Mouse (Mus musculus) bone marrow, adult 2 months (tissue): ENCODE results near the gene Egfr. TPM values are rescaled to one million over a fixed set of nuclear protein-coding genes. Genes with fewer than 3 reads are reported as not detected.

Experiments
- H3K27ac ChIP-seq: fragments of 200-500 bp; 2 replicates; pipeline ENCODE4 v1.5.1; 2012; ENCODE audit warnings: low read depth, mild to moderate bottlenecking, control low read depth, inconsistent platforms, low read length; ENCODE audit not compliant: control insufficient read depth, poor library complexity, insufficient read depth
- H3K4me1 ChIP-seq: fragments of 200-500 bp; 2 replicates; pipeline ENCODE4 v1.6.1; 2011; ENCODE audit warnings: low read length; ENCODE audit not compliant: control insufficient read depth, insufficient read depth
- H3K4me3 ChIP-seq: fragments of 200-500 bp; replicated peaks from 2 replicates; pipeline ENCODE3; 2011; ENCODE audit warnings: mild to moderate bottlenecking, low read depth, low read length, control low read depth; ENCODE audit not compliant: control insufficient read depth
- CTCF ChIP-seq: fragments of 200-500 bp; IDR thresholded peaks from 2 replicates; pipeline ENCODE4 v1.5.1; 2011; ENCODE audit warnings: low read length, control low read depth; ENCODE audit not compliant: control insufficient read depth, insufficient read depth
- POLR2A ChIP-seq: fragments of 200-500 bp; IDR thresholded peaks from 2 replicates; pipeline ENCODE4 v1.6.1; 2011; ENCODE audit warnings: low read depth, mild to moderate bottlenecking, control low read depth, low read length, borderline replicate concordance; ENCODE audit not compliant: control insufficient read depth
- WGBS: fragments of 180-500 bp; shearing (Covaris S2); methylation state at CpG from one replicate; pipeline ENCODE4 v1.1.7; 2018; 5-methylcytosine and 5-hydroxymethylcytosine counted together
- polyA plus RNA-seq: library from polyadenylated mRNA; stranded (reverse); fragments of >200 nt; gene quantifications from 2 replicates; pipeline ENCODE4 v1.2.4, GENCODE M21; 2011; ENCODE audit warnings: low replicate concordance; ENCODE audit not compliant: missing spikeins, insufficient read depth, insufficient read length

The Egfr gene
- polyA plus RNA-seq, 1 experiment = 1.6 TPM

DNA sequence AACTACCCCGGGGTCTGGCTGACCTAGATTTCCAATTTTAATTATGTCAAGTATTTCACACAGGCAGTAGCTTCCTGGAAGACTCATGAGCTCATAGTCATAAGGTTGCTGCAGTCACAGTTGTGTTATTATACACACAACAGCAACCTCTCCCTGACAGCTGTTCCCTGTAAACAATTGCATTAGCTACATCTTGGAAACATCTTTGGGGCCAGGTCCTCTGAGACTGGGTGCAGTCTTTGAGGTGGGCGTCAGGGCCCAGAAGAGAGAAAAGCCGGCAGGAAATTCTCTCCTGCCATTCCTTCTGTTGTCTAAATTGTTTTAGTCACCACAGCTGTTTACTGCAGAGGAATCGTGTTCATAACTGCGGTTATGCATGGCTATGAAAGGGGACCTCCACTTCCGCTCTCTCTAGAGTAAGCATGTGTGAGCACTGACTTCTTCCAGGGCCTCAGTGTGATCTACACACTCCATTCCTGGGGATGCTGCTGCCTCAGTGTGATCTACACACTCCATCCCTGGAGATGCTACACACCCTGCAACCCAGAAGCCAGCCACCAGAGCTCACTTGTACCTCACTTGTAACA, 69.8 kb downstream of the Egfr start:
- TF ChIP-seq POLR2A (no peak), CTCF (no peak)
- WGBS = 73% methylated on average over 6 of the region's 6 CpGs
- Histone ChIP-seq H3K4me3 (no peak overlapping the region), H3K4me1 (no peaks in the 10 kb centered on the region), H3K27ac (no peak overlapping the region)

DNA sequence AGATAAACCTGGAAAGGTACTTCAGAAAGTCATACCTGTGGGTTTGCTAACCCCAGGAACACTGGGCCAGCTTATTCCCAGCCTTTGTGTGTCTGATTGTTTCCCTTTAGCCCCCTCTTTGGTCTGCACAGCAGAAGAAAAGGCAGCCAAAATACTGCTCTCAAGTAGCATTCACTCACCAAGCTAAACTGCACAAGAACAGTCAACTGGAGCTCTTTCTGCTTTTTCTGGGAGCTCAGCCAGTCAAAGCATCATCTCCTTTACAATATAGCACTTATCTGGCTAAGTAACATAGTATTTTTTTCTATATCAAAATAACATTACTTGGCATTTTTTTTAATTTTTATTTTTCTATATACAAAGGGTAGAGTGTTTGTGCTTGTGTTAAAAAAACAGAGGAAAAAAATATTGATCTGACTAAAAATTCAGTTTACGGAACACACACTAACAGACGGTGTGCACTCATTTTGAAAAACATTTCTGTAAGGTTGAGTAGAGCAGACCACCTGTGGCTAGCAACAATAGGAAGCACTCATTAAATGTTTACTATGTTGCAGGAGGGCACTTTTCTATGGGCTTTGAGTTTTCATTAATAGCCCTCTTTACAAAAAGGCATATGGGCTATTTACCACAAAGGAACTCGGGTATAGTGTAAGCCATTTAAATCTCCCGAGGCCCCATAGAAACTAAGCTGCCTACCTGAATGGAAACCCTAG, 72.0 kb downstream of the Egfr start:
- 82% methylated on average over 4 of the region's 4 CpGs for WGBS
- Histone ChIP-seq H3K4me1 (no peaks in the 10 kb centered on the region), H3K4me3 (no peak overlapping the region), H3K27ac (no peak overlapping the region)
- TF ChIP-seq POLR2A (no peak), CTCF (no peak)

DNA sequence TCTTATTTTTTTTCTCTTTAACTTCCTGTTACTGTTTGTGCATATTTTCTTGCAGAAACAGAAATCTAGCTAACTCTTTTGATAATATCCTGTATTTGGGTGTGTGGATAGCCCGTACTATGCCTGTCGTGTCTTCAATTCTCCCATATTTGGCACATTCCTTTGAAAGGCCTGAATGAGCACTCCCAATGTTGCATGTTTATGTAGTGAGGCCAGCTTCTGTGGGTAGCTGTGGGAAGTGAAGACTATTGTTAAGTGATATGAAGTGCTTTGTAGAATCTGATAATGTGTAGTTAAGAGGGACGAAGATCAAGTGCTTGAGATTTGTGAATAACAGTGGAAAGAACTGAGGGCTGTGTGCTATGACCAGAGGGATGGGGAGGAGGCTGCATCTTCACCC, 77.5 kb downstream of the Egfr start:
- H3K27ac ChIP-seq = no peak overlapping the region
- TF ChIP-seq CTCF (no peak), POLR2A (no peak)
- WGBS = 77% methylated on average over 3 of the region's 3 CpGs
- H3K4me1 ChIP-seq = no peaks in the 10 kb centered on the region
- H3K4me3 ChIP-seq = no peak overlapping the region

DNA sequence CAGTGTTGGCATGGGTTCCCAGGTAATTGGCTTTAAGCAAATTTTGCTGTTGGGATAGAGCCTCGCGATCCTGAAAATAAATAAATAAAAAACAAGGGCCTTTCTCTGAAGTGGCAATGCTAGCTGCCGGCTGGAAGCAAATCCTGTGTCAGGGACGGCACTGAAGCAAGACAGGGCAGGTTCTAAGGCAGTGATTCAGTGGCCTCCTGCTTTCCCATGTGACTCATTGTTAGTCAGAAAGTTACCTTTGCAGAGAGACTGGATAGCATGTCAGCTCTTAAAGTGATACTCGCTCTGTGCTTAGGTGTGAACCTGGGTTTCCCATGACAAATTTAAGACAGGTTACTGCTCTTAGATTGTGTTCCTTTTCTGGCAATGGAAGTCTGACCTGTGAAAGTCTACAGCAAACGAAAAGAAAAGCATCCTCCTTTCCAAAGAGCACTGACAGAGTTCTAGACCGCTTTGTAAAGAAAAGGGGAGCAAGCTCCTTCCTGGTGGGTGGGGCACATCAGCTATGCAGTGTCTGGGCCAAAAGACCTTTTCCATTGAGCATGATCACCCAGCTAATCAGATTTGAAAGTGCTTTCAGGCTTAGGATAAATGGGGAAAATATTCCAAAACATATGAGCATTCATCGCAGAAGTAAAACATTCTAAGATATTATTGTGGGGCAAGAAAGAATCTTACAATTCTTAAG, 78.7 kb downstream of the Egfr start:
- TF ChIP-seq POLR2A (no peak), CTCF (no peak)
- Histone ChIP-seq H3K4me1 (no peaks in the 10 kb centered on the region), H3K4me3 (no peak overlapping the region), H3K27ac (no peak overlapping the region)
- 69% methylated on average over 8 of the region's 8 CpGs for WGBS

DNA sequence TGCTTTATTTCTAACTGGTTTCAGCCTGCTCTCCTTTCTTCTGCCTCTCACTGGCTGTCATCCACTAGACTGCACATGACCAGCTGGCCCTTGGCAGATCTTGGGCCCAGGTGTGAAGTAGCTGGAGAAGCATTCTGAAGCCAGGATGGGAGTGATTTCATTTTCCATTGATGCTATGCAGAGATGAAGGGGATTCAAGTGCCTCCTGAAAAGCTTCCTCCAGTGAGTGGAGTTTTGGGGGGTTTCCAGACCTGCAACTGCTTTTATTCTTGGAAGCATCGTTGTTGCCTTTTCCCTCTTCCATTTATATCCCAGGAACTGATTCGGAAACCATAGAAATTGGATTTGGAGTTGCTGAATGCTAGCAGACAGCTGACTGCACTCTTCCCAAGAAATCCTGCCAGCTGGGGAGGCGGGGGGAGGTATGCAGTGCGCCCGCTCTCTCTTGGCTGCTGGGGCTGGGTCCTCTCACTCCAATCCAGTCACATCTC, 80.0 kb downstream of the Egfr start:
- 82% methylated on average over 5 of the region's 5 CpGs for WGBS
- TF ChIP-seq CTCF = no peak
- no peak for TF ChIP-seq POLR2A
- H3K27ac ChIP-seq = no peak overlapping the region
- no peak overlapping the region for H3K4me3 ChIP-seq
- no peaks in the 10 kb centered on the region for H3K4me1 ChIP-seq

DNA sequence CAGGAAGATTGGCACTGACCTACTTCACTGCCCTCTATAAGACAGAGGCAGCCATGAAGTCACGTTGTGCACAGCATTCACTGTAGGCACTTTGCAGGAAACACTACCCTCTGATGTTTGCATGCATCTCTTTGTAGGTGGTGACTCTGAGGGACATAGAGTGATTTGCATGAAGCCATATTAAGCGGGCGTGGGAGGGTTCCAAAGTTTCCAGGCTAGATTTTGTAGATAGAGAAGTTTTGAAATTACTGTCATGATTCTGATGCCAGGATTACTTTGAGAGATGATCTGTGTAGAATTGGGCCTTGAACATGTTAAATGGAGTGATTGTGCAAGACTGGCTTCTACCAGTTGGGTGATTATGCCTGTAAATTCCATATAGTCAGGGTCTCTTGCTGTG, 86.8 kb downstream of the Egfr start:
- H3K27ac ChIP-seq = no peak overlapping the region
- TF ChIP-seq CTCF (no peak), POLR2A (no peak)
- WGBS = 70% methylated on average over 3 of the region's 3 CpGs
- H3K4me1 ChIP-seq = no peaks in the 10 kb centered on the region
- no peak overlapping the region for H3K4me3 ChIP-seq

DNA sequence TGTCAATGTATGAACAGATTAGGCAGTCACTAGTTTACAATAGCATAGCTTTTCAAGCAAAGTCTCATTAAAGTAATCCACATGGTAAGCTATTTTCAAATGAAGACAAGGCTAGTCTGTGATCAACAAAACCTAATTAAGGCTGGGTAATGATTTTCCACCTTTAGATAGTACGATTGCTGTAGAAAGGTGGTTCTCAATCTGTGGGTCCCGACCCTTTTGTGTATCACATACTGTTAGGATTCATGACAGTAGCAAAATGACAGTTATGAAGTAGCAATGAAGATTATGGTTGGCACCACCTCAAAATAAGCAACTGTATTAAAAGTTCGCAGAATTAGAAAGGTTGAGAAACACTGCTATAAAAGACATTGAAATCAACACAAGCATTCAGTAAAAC, 90.9 kb downstream of the Egfr start:
- no peaks in the 10 kb centered on the region for H3K4me1 ChIP-seq
- no peak overlapping the region for H3K27ac ChIP-seq
- no peak overlapping the region for H3K4me3 ChIP-seq
- TF ChIP-seq CTCF = no peak
- TF ChIP-seq POLR2A = no peak
- 78% methylated on average over 3 of the region's 3 CpGs for WGBS

DNA sequence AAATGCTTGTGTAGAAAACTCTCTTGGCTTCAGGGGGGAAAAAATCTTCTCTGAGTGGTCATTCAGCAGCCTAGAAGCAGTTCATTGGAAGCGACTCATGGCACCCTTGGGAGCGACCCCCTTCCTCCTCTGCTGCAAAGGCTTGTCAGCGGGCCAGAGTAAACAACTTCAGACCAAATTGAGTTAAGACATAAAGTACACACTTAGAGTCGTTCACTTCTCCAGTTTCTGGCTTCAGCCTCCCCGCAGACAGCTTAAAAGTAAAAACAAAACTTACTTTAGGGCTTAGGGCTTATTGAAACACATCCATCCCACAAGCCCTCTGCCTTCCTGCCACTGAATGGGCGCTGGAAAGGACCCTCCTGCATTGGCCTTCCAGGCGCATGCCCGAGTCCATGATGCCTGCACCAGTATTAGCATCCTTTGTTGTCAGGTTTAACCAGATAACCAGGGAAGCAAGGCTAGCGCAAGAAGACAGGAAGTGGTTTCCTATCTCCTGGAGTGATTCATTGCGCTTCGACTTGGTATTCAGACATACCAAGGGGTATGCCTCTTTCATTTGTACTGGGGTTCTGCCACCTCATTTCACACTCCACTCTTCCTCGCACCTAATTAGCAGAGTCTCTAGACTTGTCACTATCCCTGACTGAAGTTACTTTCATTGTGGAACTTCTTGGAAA, 92.0 kb downstream of the Egfr start:
- Histone ChIP-seq H3K27ac (no peak overlapping the region), H3K4me1 (no peaks in the 10 kb centered on the region), H3K4me3 (no peak overlapping the region)
- no peak for TF ChIP-seq POLR2A
- TF ChIP-seq CTCF = no peak
- 54% methylated on average over 12 of the region's 12 CpGs for WGBS
